Mouse (Mus musculus) monocyte, adult 5-6 weeks (primary cell): ENCODE measurements around the gene Prcc. TPM values are rescaled to one million over a fixed set of nuclear protein-coding genes. Genes with fewer than 3 reads are reported as not detected.
"Not testable (repeated sequence)": the region's sequence is repeated elsewhere in the genome, so short reads cannot be mapped to it uniquely, and the experiment has no call there.

Experiments used
- ATAC-seq: fragments of 153-309, 156-312 bp; replicated peaks from 2 replicates; pipeline ENCODE4 v1.8.0; 2017; ENCODE audit warnings: mild to moderate bottlenecking; ENCODE audit not compliant: low TSS enrichment, insufficient number of reproducible peaks, severe bottlenecking, poor library complexity, low FRiP score
- total RNA-seq: library from RNA; stranded (forward); fragments of 200-1000, 200-491, 200-594 nt; gene quantifications from 3 replicates; pipeline ENCODE4 v1.2.3, GENCODE M21; 2017

The Prcc gene
- total RNA-seq, 1 experiment from 2014 or later = 18.4 TPM

- ATAC-seq = no peak
These were observed 21.8 kb upstream of the Prcc start for GRCm38 (mm10) chr3:87906981-87907857.

- ATAC-seq = no peak
These were observed 21.2 kb upstream of the Prcc start for GRCm38 (mm10) chr3:87906601-87906980.

GRCm38 (mm10) chr3:87905880-87906485 is 20.6 kb upstream of the Prcc start, which contains the start of gene Hdgf:
Gene Hdgf, plus strand, starts transcription at chr3:87906321.
- ATAC-seq = peak; percentile 81

- no peak for ATAC-seq
These were observed 18.4 kb upstream of the Prcc start for GRCm38 (mm10) chr3:87903821-87904220.

GRCm38 (mm10) chr3:87901959-87902358 is 16.6 kb upstream of the Prcc start:
- not testable (repeated sequence) for ATAC-seq

GRCm38 (mm10) chr3:87901036-87901624 is 15.7 kb upstream of the Prcc start:
- no peak for ATAC-seq

- no peak for ATAC-seq
These were observed 14.4 kb upstream of the Prcc start for GRCm38 (mm10) chr3:87899776-87900175.

GRCm38 (mm10) chr3:87899266-87899665 is 13.9 kb upstream of the Prcc start:
- no peak for ATAC-seq

- no peak for ATAC-seq
These were observed 8.0 kb upstream of the Prcc start for GRCm38 (mm10) chr3:87893367-87893905.

- no peak for ATAC-seq
These were observed 6.1 kb upstream of the Prcc start for GRCm38 (mm10) chr3:87891481-87891880.

GRCm38 (mm10) chr3:87887400-87887799 is 2.0 kb upstream of the Prcc start:
- ATAC-seq = not testable (repeated sequence)

GRCm38 (mm10) chr3:87886416-87886815 is 1.0 kb upstream of the Prcc start:
- ATAC-seq = no peak

GRCm38 (mm10) chr3:87886004-87886365 is 577 bp upstream of the Prcc start:
- no peak for ATAC-seq

- no peak for ATAC-seq
These were observed 628 bp downstream of the Prcc start for GRCm38 (mm10) chr3:87884708-87885251.

- ATAC-seq = no peak
These were observed 1.1 kb downstream of the Prcc start for GRCm38 (mm10) chr3:87884291-87884690.

- ATAC-seq = no peak
These were observed 7.7 kb downstream of the Prcc start for GRCm38 (mm10) chr3:87877730-87878129.

- ATAC-seq = not testable (repeated sequence)
These were observed 21.3 kb downstream of the Prcc start for GRCm38 (mm10) chr3:87864111-87864510.

GRCm38 (mm10) chr3:87859813-87860212 is 25.6 kb downstream of the Prcc start:
- peak; percentile 77 for ATAC-seq

GRCm38 (mm10) chr3:87857666-87858065 is 27.7 kb downstream of the Prcc start:
- ATAC-seq = no peak
